Mouse (Mus musculus) ovary, postnatal 10 days (tissue): Measurements from ENCODE around the gene Zfp449.

Source experiments
- DNase-seq: peaks from one replicate; pipeline ENCODE4 v3.0.0; 2022; ENCODE audit warnings: low spot score

Gene Zfp449

GRCm38 (mm10) chrX:56346176-56346931 is at the start of gene Zfp449:
Gene Zfp449 (plus strand): TSS chrX:56346400.
- peak; percentile 31 for DNase-seq

DNA sequence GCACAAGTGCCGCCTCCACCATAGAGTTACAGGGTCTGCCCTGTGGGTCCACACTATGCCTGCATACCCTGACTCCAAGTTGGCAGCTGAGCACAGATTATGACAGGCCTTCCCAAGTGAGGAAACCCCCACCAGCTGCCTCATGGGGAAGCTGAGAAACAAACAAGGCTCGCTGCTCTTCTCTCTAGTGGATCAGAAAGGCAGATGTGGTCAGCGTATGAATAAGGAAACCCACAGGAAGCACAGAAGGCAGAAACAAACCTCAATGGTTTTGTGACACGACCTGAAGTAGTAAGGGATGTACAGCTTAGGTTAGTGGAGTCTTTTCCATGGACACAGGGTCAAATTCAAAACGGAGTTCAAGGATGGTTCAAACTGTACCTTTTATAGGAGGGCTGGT is 38.6 kb upstream of the Zfp449 start:
- DNase-seq = no peak

GRCm38 (mm10) chrX:56312813-56313212 is 33.4 kb upstream of the Zfp449 start:
- DNase-seq = no peak

DNA sequence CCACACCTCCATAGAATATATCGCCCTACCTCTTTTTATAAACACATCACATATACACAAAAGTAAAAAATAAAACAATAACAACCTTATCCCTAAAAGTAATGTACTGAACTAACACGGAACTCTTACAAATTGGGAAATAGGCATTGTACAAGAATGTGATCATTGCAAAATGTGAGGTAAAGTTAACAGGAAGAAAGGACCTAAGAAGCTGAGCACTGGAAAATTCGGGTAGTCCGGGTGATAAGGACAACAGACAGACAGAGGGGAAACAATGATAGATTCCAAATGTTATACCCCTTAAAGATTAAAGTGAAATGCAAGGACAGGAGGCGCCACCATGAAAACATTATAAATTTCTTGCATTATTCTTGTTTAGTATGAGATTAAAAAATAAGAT is 24.1 kb upstream of the Zfp449 start:
- no peak for DNase-seq

- no peak for DNase-seq
Measured at GRCm38 (mm10) chrX:56322731-56323130, 23.5 kb upstream of the Zfp449 start.

DNA sequence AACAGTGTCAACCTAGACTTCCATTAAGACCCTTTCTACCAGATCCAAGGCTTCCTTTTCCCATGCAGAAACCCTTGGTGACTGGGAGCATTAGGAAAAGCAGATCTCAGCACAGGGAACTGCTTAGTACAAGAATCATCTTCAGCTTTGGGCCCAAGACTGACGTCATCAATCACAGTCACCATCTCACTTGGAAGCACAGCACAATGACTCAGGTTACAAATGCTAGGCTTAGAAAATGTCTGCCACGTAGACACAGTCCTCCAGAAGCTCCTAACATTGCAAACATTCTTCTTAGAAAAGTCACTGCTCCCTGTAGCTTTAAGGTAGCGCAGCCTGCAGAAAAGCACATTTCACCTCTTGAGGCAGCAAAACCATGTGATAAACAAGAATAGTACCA is 14.2 kb upstream of the Zfp449 start:
- DNase-seq = no peak

DNA sequence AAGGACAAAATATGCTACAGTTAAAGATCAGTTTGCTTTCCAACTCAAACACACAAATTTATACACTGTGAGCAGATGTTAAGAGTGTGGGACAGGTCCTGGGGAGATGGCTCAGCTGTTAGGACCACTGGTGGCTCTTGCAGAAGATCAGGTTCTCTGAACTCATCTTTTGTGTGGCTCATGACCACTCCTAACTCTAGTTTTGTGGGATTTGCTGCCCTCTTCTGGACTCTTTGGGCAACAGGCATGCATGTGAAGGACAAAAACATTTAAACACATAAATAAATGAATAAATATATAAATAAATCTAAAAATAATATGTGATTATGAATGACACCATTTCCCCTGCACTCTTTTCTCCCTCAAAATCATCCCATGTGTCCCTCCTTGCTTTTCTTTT is 5.9 kb upstream of the Zfp449 start:
- no peak for DNase-seq

DNA sequence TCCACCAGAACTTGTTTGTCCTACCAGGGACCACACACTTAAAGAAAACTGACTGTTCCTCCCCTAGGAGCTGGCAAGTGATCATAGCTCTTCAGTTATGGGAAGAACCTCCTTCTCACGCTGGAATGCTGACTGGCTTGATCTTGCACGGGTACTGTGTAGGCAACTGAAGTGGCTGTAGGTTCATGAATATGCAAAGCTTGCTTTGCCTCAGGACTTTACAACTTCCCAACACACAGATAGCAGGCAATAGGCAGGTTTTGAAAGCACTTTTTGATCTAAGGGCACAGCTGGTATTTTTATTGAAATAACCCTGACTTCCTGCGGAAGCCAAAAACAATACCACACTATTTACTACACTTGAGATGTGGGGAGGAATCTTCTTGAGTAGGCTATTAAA is 3.3 kb upstream of the Zfp449 start:
- no peak for DNase-seq

DNA sequence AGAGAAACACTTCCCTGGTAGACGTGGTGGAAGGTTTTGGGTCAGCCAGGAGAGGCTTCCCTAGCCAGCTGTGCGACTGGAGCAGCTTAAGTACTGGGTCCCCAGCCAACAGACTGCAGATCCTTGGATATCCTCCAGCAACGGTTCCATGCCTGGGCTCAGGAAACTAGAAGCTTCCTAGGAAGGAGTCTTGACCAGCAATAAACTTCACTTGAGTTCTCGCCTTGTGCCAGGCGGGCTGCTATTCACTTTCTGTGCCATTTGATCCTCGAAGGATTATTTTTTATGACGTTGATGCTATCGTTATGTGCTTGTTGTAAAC is 693 bp downstream of the Zfp449 start:
- DNase-seq = peak; percentile 6

GRCm38 (mm10) chrX:56374431-56375128 is 28.4 kb downstream of the Zfp449 start, which contains the start of gene Smim10l2a:
Gene Smim10l2a (plus strand): TSS chrX:56374586.
- peak; percentile 3 for DNase-seq

GRCm38 (mm10) chrX:56380852-56381251 is 34.7 kb downstream of the Zfp449 start:
- DNase-seq = no peak

- no peak for DNase-seq
Measured at GRCm38 (mm10) chrX:56384142-56384541, 37.9 kb downstream of the Zfp449 start.

DNA sequence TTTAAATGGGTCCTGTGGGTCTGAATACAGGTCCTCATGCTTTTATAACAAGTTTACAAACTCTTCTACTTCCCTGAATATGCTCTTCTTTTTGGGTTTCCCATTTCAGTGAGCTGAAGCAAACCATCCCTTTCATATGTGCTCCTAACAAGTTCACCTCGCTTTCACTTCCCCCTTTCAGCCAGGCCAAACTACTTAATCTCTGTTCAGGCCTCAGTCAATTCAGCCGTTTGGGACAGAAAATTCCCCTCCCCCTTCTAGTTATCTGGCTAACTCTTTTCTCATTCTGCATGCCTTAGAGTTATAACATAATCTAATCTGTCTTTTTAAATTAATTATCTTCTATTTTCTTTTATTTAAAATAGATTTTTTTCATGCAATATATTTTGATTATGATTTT is 58.4 kb downstream of the Zfp449 start:
- DNase-seq = no peak

DNA sequence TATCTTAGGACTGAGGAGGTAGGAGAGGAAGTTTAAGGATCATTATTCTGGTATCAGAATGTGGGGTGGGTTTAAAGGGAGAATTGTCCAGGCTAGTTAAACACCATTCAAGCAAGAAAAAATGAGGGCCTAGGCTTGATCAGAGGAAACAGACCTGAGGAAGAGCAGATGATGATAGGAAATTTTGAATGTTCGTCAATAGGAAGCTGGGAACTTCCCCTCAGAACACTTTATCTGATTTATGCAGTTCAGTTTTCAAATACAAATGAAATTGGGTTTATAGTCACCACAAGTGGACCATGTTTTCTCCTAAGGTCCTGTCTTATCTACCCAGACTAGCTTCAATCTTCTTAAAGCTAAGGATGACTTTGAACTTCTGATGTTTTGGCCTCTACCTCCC is 59.3 kb downstream of the Zfp449 start:
- DNase-seq = no peak

- no peak for DNase-seq
Measured at GRCm38 (mm10) chrX:56406128-56406527, 59.9 kb downstream of the Zfp449 start.
